In genomic region chrX:74330166-74330930, GRCm38 (mm10) we compare ENCODE assay signal across 10 mouse cellular contexts. TPM values are rescaled to one million over a fixed set of nuclear protein-coding genes. Genes with fewer than 3 reads are reported as not detected.
DNase-seq lines count a peak whose midpoint lies in the region; ATAC-seq and TF ChIP-seq lines count a peak whose summit lies in the region.
"Had no signal": no experiment of that assay in that cellular context is flagged by ENCODE, and none has a peak within 500 bp of the region (broad histone marks: within the 10 kb centered on the region; RNA-seq: fewer than 3 reads in every experiment).

No protein-coding gene starts in this region.

- no peaks in the 10 kb centered on the region for H3K27me3 ChIP-seq in intestine, embryonic 14.5 days (replicated peaks; ENCODE audit: control insufficient read depth, insufficient read depth, low read length)
- no peaks in the 10 kb centered on the region for H3K27me3 ChIP-seq in intestine, postnatal 0 days (replicated peaks; ENCODE audit: control insufficient read depth, insufficient read depth, low read length)
- H3K27me3 ChIP-seq in hindbrain, embryonic 13.5 days, result no peaks in the 10 kb centered on the region
- H3K27me3 ChIP-seq in neural tube, embryonic 12.5 days (replicated peaks), result no peaks in the 10 kb centered on the region

- H3K4me2 ChIP-seq in intestine, embryonic 14.5 days (ENCODE audit: low read length), result peak overlapping the region; percentile 62
- H3K4me2 ChIP-seq in intestine, postnatal 0 days (replicated peaks; ENCODE audit: low read depth), result no peak overlapping the region
- peak overlapping the region; percentile 73 for H3K4me2 ChIP-seq in hindbrain, embryonic 13.5 days
- peak overlapping the region; percentile 64 for H3K4me2 ChIP-seq in neural tube, embryonic 12.5 days (replicated peaks)

- H3K36me3 ChIP-seq in intestine, embryonic 14.5 days (ENCODE audit: control insufficient read depth, insufficient read depth, low read length), result no peaks in the 10 kb centered on the region
- H3K36me3 ChIP-seq in intestine, postnatal 0 days (ENCODE audit: control insufficient read depth, insufficient read depth), result no peaks in the 10 kb centered on the region
- peaks cover 34% of the 10 kb centered on the region for H3K36me3 ChIP-seq in hindbrain, embryonic 13.5 days
- H3K36me3 ChIP-seq in neural tube, embryonic 12.5 days, result peaks cover 25% of the 10 kb centered on the region

- no peak overlapping the region for H3K9ac ChIP-seq in intestine, embryonic 14.5 days (ENCODE audit: low read length)
- no peak overlapping the region for H3K9ac ChIP-seq in intestine, postnatal 0 days (ENCODE audit: low read depth, low read length)
- H3K9ac ChIP-seq in hindbrain, embryonic 13.5 days, result peak overlapping the region; percentile 80
- H3K9ac ChIP-seq in neural tube, embryonic 12.5 days, result peak overlapping the region; percentile 64

- H3K9me3 ChIP-seq in intestine, embryonic 14.5 days (ENCODE audit: control insufficient read depth, low read length), result no peaks in the 10 kb centered on the region
- no peaks in the 10 kb centered on the region for H3K9me3 ChIP-seq in intestine, postnatal 0 days (ENCODE audit: control insufficient read depth)
- H3K9me3 ChIP-seq in hindbrain, embryonic 13.5 days, result no peaks in the 10 kb centered on the region
- H3K9me3 ChIP-seq in neural tube, embryonic 12.5 days, result no peaks in the 10 kb centered on the region

- 42% methylated on average over 2 of the region's 2 CpGs for WGBS in intestine, embryonic 14.5 days
- WGBS in intestine, postnatal 0 days, result 37% methylated on average over 2 of the region's 2 CpGs
- WGBS in hindbrain, embryonic 13.5 days, result 26% methylated on average over 1 of the region's 2 CpGs
- 44% methylated on average over 2 of the region's 2 CpGs for WGBS in neural tube, embryonic 12.5 days

- no peak for ATAC-seq in intestine, embryonic 14.5 days (replicated peaks; ENCODE audit: low FRiP score, low TSS enrichment, low read depth)
- no peak for ATAC-seq in intestine, postnatal 0 days
- ATAC-seq in hindbrain, embryonic 13.5 days (ENCODE audit: low FRiP score), result no peak
- no peak for ATAC-seq in neural tube, embryonic 12.5 days (ENCODE audit: low FRiP score, low read depth)

- peaks cover 10% of the 10 kb centered on the region; the same call in 1 of the 2 replicates for H3K4me1 ChIP-seq in intestine, embryonic 14.5 days (replicated peaks; ENCODE audit: control insufficient read depth, insufficient read depth, low read length)
- no peaks in the 10 kb centered on the region for H3K4me1 ChIP-seq in intestine, postnatal 0 days (replicated peaks; ENCODE audit: control insufficient read depth, insufficient read depth, low read length)
- H3K4me1 ChIP-seq in hindbrain, embryonic 13.5 days (replicated peaks), result peaks cover 50% of the 10 kb centered on the region
- H3K4me1 ChIP-seq in neural tube, embryonic 12.5 days, result peaks cover 22% of the 10 kb centered on the region

- H3K27ac ChIP-seq in intestine, embryonic 14.5 days (ENCODE audit: low read depth), result no peak overlapping the region
- no peak overlapping the region for H3K27ac ChIP-seq in intestine, postnatal 0 days (ENCODE audit: low read depth, low read length)
- H3K27ac ChIP-seq in hindbrain, embryonic 13.5 days, result peak overlapping the region; percentile 88
- no peak overlapping the region; the same call in 1 of the 2 replicates for H3K27ac ChIP-seq in neural tube, embryonic 12.5 days

- TF ChIP-seq CTCF in intestine, postnatal 0 days (IDR thresholded peaks at IDR 0.05; ENCODE audit: low read depth), result no peak

- peak; percentile 54 for DNase-seq in intestine, embryonic 14.5 days (ENCODE audit: low spot score)
- peak; percentile 43 for DNase-seq in cerebellum, adult 9-10 months
- DNase-seq in left cerebral cortex, postnatal 25 days (ENCODE audit: low spot score in 2 of 2), result no peak
- no peak for DNase-seq in adrenal gland, postnatal 25 days
- DNase-seq in adrenal gland, postnatal 36 days, result no peak
- DNase-seq: kidney, adult 9 months; thymus, adult 2 months had no signal

- H3K4me3 ChIP-seq in intestine, embryonic 14.5 days (ENCODE audit: low read depth, low read length), result 0 out of 2 replicates have a peak overlapping the region, but pooled peaks have one; percentile 49
- no peak overlapping the region for H3K4me3 ChIP-seq in intestine, postnatal 0 days (ENCODE audit: low read depth, low read length)
- peak overlapping the region; percentile 58 for H3K4me3 ChIP-seq in hindbrain, embryonic 13.5 days
- H3K4me3 ChIP-seq in neural tube, embryonic 12.5 days, result peak overlapping the region; percentile 53

- intact Hi-C loops in left cerebral cortex, postnatal 25 days (cut with DNase I), result no loop called here

RNA-seq across cellular contexts. Expression of gene Plxna3, which starts 1.5 kb away (rescaled TPM):
- polyA plus RNA-seq in intestine, embryonic 14.5 days (2014; fragmentation: Nextera tagmentation; extraction: Ambion mirVana), result 11.9 and 13.1 TPM in 2 replicates
- 0.93 and 1.3 TPM in 2 replicates for polyA plus RNA-seq in intestine, postnatal 0 days (2015; fragmentation: Nextera tagmentation; extraction: Ambion mirVana)
- polyA plus RNA-seq in hindbrain, embryonic 13.5 days (2015; fragmentation: Nextera tagmentation; extraction: Ambion mirVana), result 51.1 and 53.9 TPM in 2 replicates
- 47.0 and 54.6 TPM in 2 replicates for polyA plus RNA-seq in neural tube, embryonic 12.5 days (2016; fragmentation: Nextera tagmentation; extraction: Ambion mirVana)
- total RNA-seq in left cerebral cortex, postnatal 25 days (2021), result 10 to 100 TPM; 22.4 to 24.5 TPM
- 9.9 and 21.7 TPM in 2 replicates for total RNA-seq in adrenal gland, postnatal 25 days (2021)
- total RNA-seq in adrenal gland, postnatal 36 days (2021), result 10 to 100 TPM in 1 of 2 experiments, 1 to 10 TPM in 1; 6.0 to 13.1 TPM

RNA-seq across cellular contexts. Expression of gene Fam50a, which starts 17.5 kb away (rescaled TPM):
- polyA plus RNA-seq in intestine, embryonic 14.5 days (2014; fragmentation: Nextera tagmentation; extraction: Ambion mirVana), result 50.4 and 55.0 TPM in 2 replicates
- 35.6 and 42.9 TPM in 2 replicates for polyA plus RNA-seq in intestine, postnatal 0 days (2015; fragmentation: Nextera tagmentation; extraction: Ambion mirVana)
- 58.2 and 59.1 TPM in 2 replicates for polyA plus RNA-seq in hindbrain, embryonic 13.5 days (2015; fragmentation: Nextera tagmentation; extraction: Ambion mirVana)
- polyA plus RNA-seq in neural tube, embryonic 12.5 days (2016; fragmentation: Nextera tagmentation; extraction: Ambion mirVana), result 54.5 and 64.5 TPM in 2 replicates
- total RNA-seq in left cerebral cortex, postnatal 25 days (2021), result 10 to 100 TPM; 26.0 to 27.0 TPM
- 62.1 and 65.8 TPM in 2 replicates for total RNA-seq in adrenal gland, postnatal 25 days (2021)
- total RNA-seq in adrenal gland, postnatal 36 days (2021), result 10 to 100 TPM; 63.3 to 78.7 TPM

RNA-seq across cellular contexts. Expression of gene Lage3, which starts 23.1 kb away (rescaled TPM):
- polyA plus RNA-seq in intestine, embryonic 14.5 days (2014; fragmentation: Nextera tagmentation; extraction: Ambion mirVana), result 99.2 and 108 TPM in 2 replicates
- 58.3 and 62.2 TPM in 2 replicates for polyA plus RNA-seq in intestine, postnatal 0 days (2015; fragmentation: Nextera tagmentation; extraction: Ambion mirVana)
- 79.4 and 79.8 TPM in 2 replicates for polyA plus RNA-seq in hindbrain, embryonic 13.5 days (2015; fragmentation: Nextera tagmentation; extraction: Ambion mirVana)
- 83.2 and 89.6 TPM in 2 replicates for polyA plus RNA-seq in neural tube, embryonic 12.5 days (2016; fragmentation: Nextera tagmentation; extraction: Ambion mirVana)
- 10 to 100 TPM; 25.3 to 28.5 TPM for total RNA-seq in left cerebral cortex, postnatal 25 days (2021)
- 49.0 and 66.8 TPM in 2 replicates for total RNA-seq in adrenal gland, postnatal 25 days (2021)
- total RNA-seq in adrenal gland, postnatal 36 days (2021), result 10 to 100 TPM; 42.8 to 58.2 TPM

RNA-seq across cellular contexts. Expression of gene Gdi1, which starts 25.6 kb away (rescaled TPM):
- 165 and 194 TPM in 2 replicates for polyA plus RNA-seq in intestine, embryonic 14.5 days (2014; fragmentation: Nextera tagmentation; extraction: Ambion mirVana)
- 63.9 and 72.4 TPM in 2 replicates for polyA plus RNA-seq in intestine, postnatal 0 days (2015; fragmentation: Nextera tagmentation; extraction: Ambion mirVana)
- polyA plus RNA-seq in hindbrain, embryonic 13.5 days (2015; fragmentation: Nextera tagmentation; extraction: Ambion mirVana), result 963 and 1,001 TPM in 2 replicates
- 706 and 748 TPM in 2 replicates for polyA plus RNA-seq in neural tube, embryonic 12.5 days (2016; fragmentation: Nextera tagmentation; extraction: Ambion mirVana)
- total RNA-seq in left cerebral cortex, postnatal 25 days (2021), result 100 to 1,000 TPM; 603 to 616 TPM
- 234 and 244 TPM in 2 replicates for total RNA-seq in adrenal gland, postnatal 25 days (2021)
- total RNA-seq in adrenal gland, postnatal 36 days (2021), result 100 to 1,000 TPM; 180 to 272 TPM

RNA-seq across cellular contexts. Expression of gene Atp6ap1, which starts 33.5 kb away (rescaled TPM):
- polyA plus RNA-seq in intestine, embryonic 14.5 days (2014; fragmentation: Nextera tagmentation; extraction: Ambion mirVana), result 103 and 107 TPM in 2 replicates
- polyA plus RNA-seq in intestine, postnatal 0 days (2015; fragmentation: Nextera tagmentation; extraction: Ambion mirVana), result 111 and 115 TPM in 2 replicates
- 218 and 223 TPM in 2 replicates for polyA plus RNA-seq in hindbrain, embryonic 13.5 days (2015; fragmentation: Nextera tagmentation; extraction: Ambion mirVana)
- 151 and 161 TPM in 2 replicates for polyA plus RNA-seq in neural tube, embryonic 12.5 days (2016; fragmentation: Nextera tagmentation; extraction: Ambion mirVana)
- 100 to 1,000 TPM; 360 to 380 TPM for total RNA-seq in left cerebral cortex, postnatal 25 days (2021)
- total RNA-seq in adrenal gland, postnatal 25 days (2021), result 218 and 224 TPM in 2 replicates
- total RNA-seq in adrenal gland, postnatal 36 days (2021), result 100 to 1,000 TPM; 235 to 239 TPM

Comparison
In these comparisons a context has a peak if more than half of its experiments do, and no peak if none do; other contexts are left out.
1. DNase-seq: peak in intestine, embryonic 14.5 days (single experiment) and cerebellum, adult 9-10 months (single experiment); none in left cerebral cortex, postnatal 25 days (0 of 2), adrenal gland, postnatal 25 days (single experiment) and adrenal gland, postnatal 36 days (0 of 2).
2. H3K9ac ChIP-seq: peak in hindbrain, embryonic 13.5 days (single experiment) and neural tube, embryonic 12.5 days (single experiment); none in intestine, embryonic 14.5 days (single experiment) and intestine, postnatal 0 days (single experiment).